ENCODE assay signal across 1 mouse cellular context in the genomic region with DNA sequence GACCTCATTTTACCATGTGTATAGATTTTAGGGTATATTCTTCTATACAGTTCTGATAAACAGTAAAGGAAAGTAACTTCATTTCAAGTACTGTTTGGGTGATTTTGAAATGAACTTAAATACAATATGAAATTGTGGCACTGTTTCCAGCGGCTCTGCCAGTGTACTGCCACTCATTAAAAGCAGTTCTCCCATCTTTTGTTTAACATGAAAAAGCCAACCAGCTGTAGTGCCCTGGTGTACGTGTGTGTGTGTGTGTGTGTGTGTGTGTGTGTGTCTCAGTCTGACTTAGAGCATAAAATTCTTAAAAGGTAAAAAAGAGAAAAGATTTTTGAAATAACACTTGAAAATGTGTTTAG.
TF ChIP-seq lines count a peak whose summit lies in the region.

No protein-coding gene starts in this region.

TF ChIP-seq in MEL, 35 proteins besides CTCF, POLR2A, EP300 and RAD21 (continued from another document):
- TF ChIP-seq ZNF384 (IDR thresholded peaks at IDR 0.05; ENCODE audit: low read depth, low read length), result no peak
- peak; percentile 92 for TF ChIP-seq CHD1 (IDR thresholded peaks at IDR 0.05; ENCODE audit: low read depth, low read length)
- no peak for TF ChIP-seq ZC3H11A (IDR thresholded peaks at IDR 0.05; ENCODE audit: low read depth, low read length)
- no peak for TF ChIP-seq SMC3 (IDR thresholded peaks at IDR 0.05; ENCODE audit: low read depth, low read length)
